Mouse (Mus musculus): Measurements from ENCODE around the gene Sart1.
A peak's percentile ranks its signal among the peaks of the same experiment; 100 is the strongest.
"Not testable (repeated sequence)": the region's sequence is repeated elsewhere in the genome, so short reads cannot be mapped to it uniquely, and the experiment has no call there.

Sart1 gene

GRCm38 (mm10) chr19:5414534-5414957 lies 26.0 kb upstream of the Sart1 start:
- DNase-seq (ENCODE audit: low spot score in 2 of 2), result no peak

GRCm38 (mm10) chr19:5413840-5414239 lies 25.3 kb upstream of the Sart1 start:
- no peak for DNase-seq (ENCODE audit: low spot score in 2 of 2)

DNA sequence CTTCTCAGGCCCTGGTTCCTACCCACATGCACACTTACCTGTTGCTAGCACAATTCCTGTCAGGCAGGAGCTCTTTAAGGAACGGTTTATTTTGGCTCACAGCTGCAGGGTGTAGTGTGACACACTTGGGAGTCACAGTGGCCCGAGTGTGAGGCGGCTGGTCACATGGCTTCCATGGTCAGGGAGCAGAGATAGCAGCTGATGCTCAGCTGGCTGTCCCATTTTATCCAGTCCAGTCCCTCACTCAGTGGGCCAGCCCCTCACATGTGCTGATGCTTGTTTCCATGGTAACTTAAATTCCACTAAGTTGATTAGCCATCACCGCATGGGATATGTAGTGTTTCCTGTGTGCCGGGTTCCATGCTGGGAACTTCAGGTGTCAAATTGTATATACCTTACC lies 23.5 kb upstream of the Sart1 start:
- DNase-seq (ENCODE audit: low spot score in 2 of 2), result no peak

GRCm38 (mm10) chr19:5410641-5411040 lies 22.1 kb upstream of the Sart1 start:
- DNase-seq (ENCODE audit: low spot score in 2 of 2), result no peak

DNA sequence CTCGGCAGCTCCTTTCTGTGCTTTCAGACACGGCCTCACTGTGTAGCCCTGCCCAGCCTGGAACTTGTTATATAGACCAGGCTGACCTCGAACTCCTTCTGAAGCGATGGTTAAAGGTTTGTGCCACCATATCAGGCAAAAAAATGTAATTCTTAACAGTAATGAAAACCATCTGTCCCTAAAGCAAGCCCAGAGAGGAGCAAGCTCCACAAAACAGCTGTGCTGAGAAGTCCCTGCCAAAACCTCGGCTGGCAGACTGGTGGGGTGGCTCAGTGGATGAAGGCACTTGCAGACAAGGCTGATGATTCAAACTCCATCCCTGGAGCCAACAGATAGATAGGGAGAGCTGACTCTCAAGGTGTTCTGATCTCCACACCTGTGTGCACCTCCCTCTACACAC lies 20.6 kb upstream of the Sart1 start:
- DNase-seq (ENCODE audit: low spot score in 2 of 2), result no peak

GRCm38 (mm10) chr19:5408057-5409001 lies 19.8 kb upstream of the Sart1 start:
- no peak for DNase-seq (ENCODE audit: low spot score in 2 of 2)

GRCm38 (mm10) chr19:5407133-5407532 lies 18.6 kb upstream of the Sart1 start:
- peak in 1 of 2 experiments; percentile 48 for DNase-seq (ENCODE audit: low spot score in 2 of 2)

DNA sequence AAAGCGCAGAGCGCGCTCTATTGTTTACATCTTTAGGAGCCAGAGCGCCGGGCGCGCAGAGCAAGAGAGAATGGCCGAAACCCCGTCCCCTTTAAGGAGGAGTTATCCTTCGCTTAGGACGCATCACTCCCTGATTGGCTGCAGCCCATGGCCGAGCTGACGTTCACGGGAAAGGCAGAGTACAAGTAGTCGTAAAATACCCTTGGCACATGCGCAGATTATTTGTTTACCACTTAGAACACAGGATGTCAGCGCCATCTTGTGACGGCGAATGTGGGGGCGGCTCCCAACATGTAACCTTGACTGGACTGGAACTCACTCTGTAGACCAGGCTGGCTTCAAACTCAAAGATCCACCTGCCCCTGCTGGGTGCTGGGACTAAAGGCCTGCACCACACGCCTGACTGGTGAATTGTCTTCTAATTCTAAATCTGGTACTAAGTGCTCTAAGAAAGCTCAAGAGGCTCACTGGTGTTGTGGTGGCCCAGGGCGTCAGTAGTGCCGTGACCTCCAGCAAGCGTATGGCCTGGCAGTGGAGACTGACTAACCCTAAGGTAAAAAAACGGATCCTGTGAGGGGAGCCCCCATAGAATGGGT lies 18.1 kb upstream of the Sart1 start:
- DNase-seq (ENCODE audit: low spot score in 2 of 2), result peak in 1 of 2 experiments; percentile 18

- no peak for DNase-seq (ENCODE audit: low spot score in 2 of 2)
Measured at GRCm38 (mm10) chr19:5405924-5406323, 17.4 kb upstream of the Sart1 start.

DNA sequence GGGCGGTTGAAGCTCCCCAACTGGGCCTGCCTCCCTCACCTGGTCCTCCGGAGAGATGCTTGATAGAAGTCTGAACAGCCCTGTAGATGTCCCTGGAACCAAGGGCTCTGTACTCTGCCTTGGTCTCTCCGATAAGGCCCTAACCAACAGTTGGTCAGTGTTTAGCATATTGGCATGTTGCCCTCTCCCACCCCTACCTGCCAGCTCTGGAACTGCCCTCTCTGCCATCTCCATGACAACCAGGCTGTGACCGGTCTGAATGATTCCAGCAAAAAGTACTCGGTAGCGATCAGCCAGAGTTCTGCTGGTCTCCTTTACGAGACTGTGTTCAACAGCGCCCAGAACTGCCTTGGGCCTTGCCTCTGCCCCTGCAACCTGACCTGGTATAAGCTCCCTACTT lies 13.8 kb upstream of the Sart1 start, which contains the start of gene Tsga10ip:
Gene Tsga10ip, minus strand, starts transcription at position 234 of the 400 bp plus-strand sequence.
- DNase-seq (ENCODE audit: low spot score in 2 of 2), result no peak

GRCm38 (mm10) chr19:5401073-5401472 lies 12.6 kb upstream of the Sart1 start:
- DNase-seq (ENCODE audit: low spot score in 2 of 2), result not testable (repeated sequence)

DNA sequence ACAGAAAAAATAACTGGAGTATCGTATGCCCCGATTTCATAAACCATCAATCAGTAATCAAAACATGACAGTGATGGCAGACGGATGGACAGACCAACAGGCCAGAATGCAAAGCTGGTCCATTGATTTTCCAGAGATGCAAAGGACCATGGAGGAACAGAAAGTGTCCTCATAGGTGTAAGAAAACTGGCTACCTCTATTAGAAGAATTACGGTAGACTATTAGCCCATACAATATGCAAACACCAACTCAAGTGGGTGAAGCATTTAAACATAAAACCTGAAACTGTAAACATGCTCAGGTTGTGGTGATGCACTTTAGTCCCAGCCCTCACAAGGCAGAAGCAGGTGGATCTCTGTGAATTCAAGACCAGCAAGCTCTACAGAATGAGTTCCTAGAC lies 6.9 kb upstream of the Sart1 start:
- DNase-seq (ENCODE audit: low spot score in 2 of 2), result no peak

GRCm38 (mm10) chr19:5394168-5394567 lies 5.7 kb upstream of the Sart1 start:
- DNase-seq (ENCODE audit: low spot score in 2 of 2), result no peak

GRCm38 (mm10) chr19:5392892-5393291 lies 4.4 kb upstream of the Sart1 start:
- DNase-seq (ENCODE audit: low spot score in 2 of 2), result peak in 1 of 2 experiments; percentile 73

GRCm38 (mm10) chr19:5390416-5390815 lies 1.9 kb upstream of the Sart1 start:
- DNase-seq (ENCODE audit: low spot score in 2 of 2), result no peak

- no peak for DNase-seq (ENCODE audit: low spot score in 2 of 2)
Measured at GRCm38 (mm10) chr19:5389647-5390046, 1.1 kb upstream of the Sart1 start.

GRCm38 (mm10) chr19:5388011-5388441 lies 477 bp downstream of the Sart1 start:
- no peak for DNase-seq (ENCODE audit: low spot score in 2 of 2)

DNA sequence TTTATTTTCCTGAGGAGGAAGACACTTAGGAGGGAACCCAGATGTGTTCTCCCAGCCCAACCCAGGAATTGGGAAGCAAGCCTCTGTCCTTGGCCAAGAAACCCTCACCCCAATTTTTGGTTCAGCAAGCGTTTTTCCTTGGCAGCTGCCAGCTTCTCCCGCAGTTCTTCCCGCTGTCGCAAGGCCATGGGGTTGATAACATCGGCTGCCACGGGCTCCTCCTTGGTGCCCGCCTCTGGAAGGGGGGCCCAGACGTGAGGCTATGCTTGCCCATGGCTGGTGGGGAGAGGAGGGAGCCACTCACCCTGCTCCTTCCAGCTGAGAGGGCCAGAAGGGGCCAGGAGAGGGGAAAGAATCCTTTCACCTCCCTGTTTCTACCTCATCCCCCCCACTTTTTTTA lies 3.8 kb downstream of the Sart1 start:
- DNase-seq (ENCODE audit: low spot score in 2 of 2), result no peak

- DNase-seq (ENCODE audit: low spot score in 2 of 2), result no peak
Measured at GRCm38 (mm10) chr19:5383326-5383725, 5.2 kb downstream of the Sart1 start.

DNA sequence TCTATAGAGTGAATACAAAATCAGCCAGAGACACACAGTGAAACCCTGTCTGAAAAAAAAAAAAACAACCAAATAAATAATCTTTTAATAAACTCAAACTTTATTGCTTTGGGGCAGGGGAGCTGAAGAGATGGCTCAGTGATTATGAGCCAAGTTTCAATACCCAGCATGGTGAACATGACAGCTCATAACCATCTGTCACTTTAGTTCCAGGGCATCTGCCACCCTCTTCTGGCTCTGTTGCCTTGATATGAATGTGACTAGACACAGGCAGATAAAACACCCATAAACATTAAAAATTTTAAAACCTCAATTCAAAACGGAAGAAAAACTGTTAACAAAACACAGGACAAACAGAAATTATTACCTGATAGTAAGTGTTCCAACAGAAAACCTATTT lies 11.1 kb downstream of the Sart1 start:
- DNase-seq (ENCODE audit: low spot score in 2 of 2), result no peak

- DNase-seq (ENCODE audit: low spot score in 2 of 2), result no peak
Measured at GRCm38 (mm10) chr19:5374748-5375147, 13.8 kb downstream of the Sart1 start.

GRCm38 (mm10) chr19:5374177-5374576 lies 14.3 kb downstream of the Sart1 start:
- no peak for DNase-seq (ENCODE audit: low spot score in 2 of 2)

GRCm38 (mm10) chr19:5372724-5373123 lies 15.8 kb downstream of the Sart1 start:
- DNase-seq (ENCODE audit: low spot score in 2 of 2), result no peak
